Mouse (Mus musculus) myocyte (in vitro differentiated cells): ENCODE measurements around the gene Rbm10.

Experiments used
- E2F4 ChIP-seq: IDR thresholded peaks from one replicate; pipeline ENCODE4 v1.6.1; 2011; ENCODE audit warnings: mild to moderate bottlenecking, control low read depth, moderate library complexity; ENCODE audit not compliant: insufficient read depth
- MAX ChIP-seq: IDR thresholded peaks from one replicate; pipeline ENCODE4 v1.6.1; 2011; ENCODE audit warnings: low read depth, mild to moderate bottlenecking, control low read depth
- POLR2A ChIP-seq: IDR thresholded peaks from one replicate; pipeline ENCODE4 v1.6.1; 2011; ENCODE audit warnings: low read depth, mild to moderate bottlenecking, control low read depth, moderate library complexity; ENCODE audit not compliant: insufficient read length
- USF1 ChIP-seq: IDR thresholded peaks from one replicate; pipeline ENCODE4 v1.6.1; 2011; ENCODE audit warnings: low read depth, mild to moderate bottlenecking, control low read depth, moderate library complexity

DNA sequence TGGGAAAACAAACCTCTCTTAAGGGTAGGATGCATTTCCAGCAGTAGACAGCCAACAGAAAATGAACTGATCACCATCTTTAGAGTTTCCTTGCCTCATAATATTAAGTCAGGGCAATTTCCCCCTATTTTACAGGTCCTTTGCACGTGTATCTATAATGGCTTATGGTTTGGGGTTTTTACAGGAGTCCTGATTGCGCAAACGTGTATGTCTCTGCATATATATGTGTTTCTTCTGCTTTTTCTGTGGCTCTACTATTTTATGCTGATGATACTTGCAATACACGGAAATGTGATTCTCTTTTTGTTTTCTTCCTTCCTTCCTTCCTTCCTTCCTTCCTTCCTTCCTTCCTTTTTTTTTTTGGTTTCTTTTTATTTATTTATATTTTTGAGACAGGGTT is 43.4 kb upstream of the Rbm10 start:
- TF ChIP-seq MAX (no peak), USF1 (no peak), E2F4 (no peak), POLR2A (no peak)
